Mouse (Mus musculus) spleen, postnatal 10 days (tissue): ENCODE data around the gene Ldb3.

Experiments
- DNase-seq, 2 experiments: peaks; one replicate each; pipeline ENCODE4 v3.0.0; 2021 to 2022; ENCODE audit warnings: low spot score in 2 of 2

The Ldb3 gene

GRCm38 (mm10) chr14:34511901-34512300 is 76.6 kb downstream of the Ldb3 start:
- no peak for DNase-seq

- no peak for DNase-seq
Measured at GRCm38 (mm10) chr14:34508842-34509439, 79.5 kb downstream of the Ldb3 start.

DNA sequence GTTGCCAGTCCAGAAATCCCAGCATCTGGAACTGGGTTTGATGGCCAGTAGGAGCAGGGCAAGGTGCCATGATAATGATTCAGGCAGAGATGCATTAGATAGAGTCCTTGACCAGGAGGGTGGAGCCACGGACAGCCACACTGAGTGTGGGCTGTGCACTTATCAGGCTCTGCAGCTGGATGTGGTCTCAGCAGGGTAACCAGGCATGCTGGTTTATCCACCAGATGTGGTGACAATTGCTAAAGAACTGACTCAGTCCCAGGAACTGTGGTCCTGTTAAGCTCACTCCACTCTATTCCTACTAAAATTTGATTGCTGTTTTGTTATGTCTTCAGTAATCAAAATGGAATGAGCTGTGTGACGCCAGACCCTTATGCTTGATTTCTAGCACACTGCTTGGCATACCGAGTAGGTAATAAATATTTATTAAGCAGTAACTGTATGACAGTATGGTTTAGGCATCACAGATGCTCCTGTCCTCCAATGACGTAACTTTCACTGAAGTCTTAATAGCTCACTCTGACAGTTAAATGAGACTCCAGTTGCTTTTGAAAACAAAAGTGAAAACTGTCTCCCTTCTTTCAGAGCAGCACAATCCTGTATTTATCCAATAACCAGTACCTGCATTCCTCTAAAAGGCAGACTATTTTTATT is 80.2 kb downstream of the Ldb3 start:
- no peak for DNase-seq

GRCm38 (mm10) chr14:34505309-34505708 is 83.2 kb downstream of the Ldb3 start:
- DNase-seq: no peak

GRCm38 (mm10) chr14:34504377-34504776 is 84.1 kb downstream of the Ldb3 start:
- no peak for DNase-seq

GRCm38 (mm10) chr14:34503759-34504158 is 84.7 kb downstream of the Ldb3 start:
- no peak for DNase-seq

- no peak for DNase-seq
Measured at GRCm38 (mm10) chr14:34503325-34503647, 85.2 kb downstream of the Ldb3 start, which contains the start of gene Bmpr1a. Gene Bmpr1a (minus strand): TSS chr14:34503341.

- DNase-seq: peak; percentile 29 to 57
Measured at GRCm38 (mm10) chr14:34502475-34503324, 85.8 kb downstream of the Ldb3 start.

- DNase-seq: peak; percentile 15 to 30
Measured at GRCm38 (mm10) chr14:34501804-34502474, 86.5 kb downstream of the Ldb3 start.

- no peak for DNase-seq
Measured at GRCm38 (mm10) chr14:34501447-34501803, 87.1 kb downstream of the Ldb3 start.

DNA sequence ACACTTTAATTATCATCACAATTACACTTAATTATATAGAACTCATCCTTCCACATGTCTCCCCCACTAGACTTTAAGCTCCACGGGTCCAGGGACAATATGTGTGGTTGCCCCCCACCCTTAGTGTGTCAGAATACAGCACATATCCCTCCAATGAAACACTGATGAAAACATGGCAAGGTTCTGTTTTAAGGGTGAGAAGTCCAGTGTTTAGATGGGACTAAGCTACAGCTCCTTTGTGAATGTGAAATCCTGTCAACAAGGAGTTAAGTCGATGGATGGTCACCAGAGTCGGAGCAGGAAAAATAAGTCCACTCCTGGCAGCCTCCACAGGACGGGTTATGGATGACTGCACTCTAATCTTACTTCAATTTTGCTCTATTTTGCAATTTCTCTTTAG is 88.2 kb downstream of the Ldb3 start:
- DNase-seq: no peak

- DNase-seq: no peak
Measured at GRCm38 (mm10) chr14:34499664-34500063, 88.8 kb downstream of the Ldb3 start.

DNA sequence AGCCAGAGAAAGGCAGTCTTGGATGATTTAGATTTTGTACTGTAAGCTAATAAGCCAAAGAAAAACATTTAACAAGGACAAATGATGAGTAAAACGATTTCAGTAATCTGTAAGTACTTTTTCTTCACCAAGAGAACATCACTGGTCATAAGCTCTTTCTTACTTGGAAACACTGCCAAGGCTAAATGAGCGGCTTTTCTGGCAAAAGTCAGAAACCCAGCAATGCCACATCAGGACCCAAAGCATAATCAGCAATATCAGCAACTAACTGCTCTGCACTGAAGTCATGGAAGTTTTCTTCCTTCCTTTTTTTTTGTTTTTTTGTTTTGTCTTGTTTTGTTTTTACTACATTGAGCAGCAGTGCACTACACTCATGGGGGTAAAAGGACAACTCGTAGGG is 91.1 kb downstream of the Ldb3 start:
- no peak for DNase-seq

DNA sequence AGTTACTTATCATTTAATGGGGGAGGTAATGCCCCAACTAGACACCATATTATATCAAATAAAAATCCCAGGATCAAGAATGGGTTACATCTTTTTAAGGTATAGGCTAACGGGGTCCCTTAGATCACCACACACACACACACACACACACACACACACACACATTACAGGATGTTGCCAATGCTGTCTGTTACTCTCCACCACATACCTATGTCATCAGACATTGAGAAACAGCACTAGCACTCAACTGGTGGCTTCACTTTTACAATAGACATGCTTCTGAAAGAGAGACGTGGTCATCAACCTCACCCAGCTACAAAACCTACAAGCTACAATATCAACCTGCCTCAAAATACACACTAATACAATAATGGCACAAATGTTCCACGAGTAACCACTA is 94.8 kb downstream of the Ldb3 start:
- DNase-seq: no peak

DNA sequence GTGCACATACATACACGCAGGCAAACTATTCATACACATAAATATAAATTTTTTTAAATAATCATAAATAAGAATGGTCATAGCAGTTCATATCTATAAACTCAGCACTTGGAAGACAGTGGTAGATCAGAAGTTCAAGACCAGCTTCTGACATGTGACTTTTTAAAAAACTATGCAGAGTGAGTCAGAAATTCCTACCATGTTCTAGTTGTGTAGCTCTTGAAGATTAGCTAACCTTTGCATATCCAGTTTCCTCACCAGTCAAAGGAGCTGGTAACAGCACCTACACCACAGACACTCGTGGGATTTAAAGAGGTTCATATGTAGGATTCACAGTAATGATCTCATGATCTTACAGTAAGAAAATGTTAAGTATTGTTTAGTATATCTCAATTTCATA is 95.8 kb downstream of the Ldb3 start:
- no peak for DNase-seq

DNA sequence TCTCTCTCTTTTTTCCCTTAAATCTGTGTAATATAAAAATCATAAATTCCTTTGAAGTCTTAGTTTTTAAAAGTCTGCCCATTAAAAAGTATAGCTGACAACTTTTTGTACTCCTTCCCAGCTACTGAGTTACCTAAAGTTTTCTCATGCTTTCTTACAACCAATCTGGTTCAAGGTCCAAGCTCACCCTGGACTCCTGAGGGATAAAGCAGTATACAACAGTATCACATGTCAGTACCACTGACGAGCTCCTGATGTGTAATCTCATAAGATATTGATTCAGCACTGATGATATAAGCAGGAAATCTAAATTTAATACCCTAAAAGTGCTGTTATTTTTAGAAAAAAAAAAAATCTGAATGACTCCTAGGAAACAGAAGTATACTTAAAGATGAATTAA is 97.5 kb downstream of the Ldb3 start:
- no peak for DNase-seq

DNA sequence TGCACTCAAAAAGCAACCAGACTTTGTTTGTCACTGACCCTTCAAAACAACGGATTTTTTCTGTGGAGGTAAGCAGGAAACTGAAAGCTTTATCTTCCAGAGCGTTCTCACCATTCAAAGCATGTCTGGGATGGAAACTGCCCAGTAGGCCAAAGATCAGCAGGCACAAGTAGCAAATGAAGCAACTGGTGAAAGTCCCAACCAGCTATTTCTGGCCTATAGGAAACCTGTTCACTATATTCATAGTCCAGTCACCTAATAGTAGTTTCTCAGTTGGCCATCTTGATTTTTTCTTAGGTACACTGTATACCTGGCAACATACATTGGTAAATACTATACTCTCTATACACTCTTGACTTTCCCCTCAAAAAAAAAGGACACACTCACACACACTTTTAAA is 98.6 kb downstream of the Ldb3 start:
- no peak for DNase-seq

DNA sequence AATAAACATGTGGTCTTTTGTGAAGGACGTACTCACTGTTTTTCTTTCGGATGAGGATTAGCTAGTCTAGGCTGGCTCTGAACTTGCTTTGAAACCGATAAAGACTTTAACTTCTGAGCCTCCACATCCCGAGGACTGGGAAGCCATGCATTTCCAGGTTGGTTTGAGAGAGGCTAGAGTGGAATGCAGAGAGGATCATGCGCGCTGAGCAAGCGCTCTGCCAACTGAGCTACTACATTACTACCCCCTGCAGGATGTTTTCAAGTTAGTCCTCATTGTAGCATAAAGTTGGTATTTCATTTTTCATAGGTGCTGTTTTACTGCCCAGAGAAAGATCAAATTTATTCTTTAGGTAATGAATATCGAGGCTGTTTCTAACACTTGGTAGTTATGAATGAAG is 102.3 kb downstream of the Ldb3 start:
- DNase-seq: no peak

DNA sequence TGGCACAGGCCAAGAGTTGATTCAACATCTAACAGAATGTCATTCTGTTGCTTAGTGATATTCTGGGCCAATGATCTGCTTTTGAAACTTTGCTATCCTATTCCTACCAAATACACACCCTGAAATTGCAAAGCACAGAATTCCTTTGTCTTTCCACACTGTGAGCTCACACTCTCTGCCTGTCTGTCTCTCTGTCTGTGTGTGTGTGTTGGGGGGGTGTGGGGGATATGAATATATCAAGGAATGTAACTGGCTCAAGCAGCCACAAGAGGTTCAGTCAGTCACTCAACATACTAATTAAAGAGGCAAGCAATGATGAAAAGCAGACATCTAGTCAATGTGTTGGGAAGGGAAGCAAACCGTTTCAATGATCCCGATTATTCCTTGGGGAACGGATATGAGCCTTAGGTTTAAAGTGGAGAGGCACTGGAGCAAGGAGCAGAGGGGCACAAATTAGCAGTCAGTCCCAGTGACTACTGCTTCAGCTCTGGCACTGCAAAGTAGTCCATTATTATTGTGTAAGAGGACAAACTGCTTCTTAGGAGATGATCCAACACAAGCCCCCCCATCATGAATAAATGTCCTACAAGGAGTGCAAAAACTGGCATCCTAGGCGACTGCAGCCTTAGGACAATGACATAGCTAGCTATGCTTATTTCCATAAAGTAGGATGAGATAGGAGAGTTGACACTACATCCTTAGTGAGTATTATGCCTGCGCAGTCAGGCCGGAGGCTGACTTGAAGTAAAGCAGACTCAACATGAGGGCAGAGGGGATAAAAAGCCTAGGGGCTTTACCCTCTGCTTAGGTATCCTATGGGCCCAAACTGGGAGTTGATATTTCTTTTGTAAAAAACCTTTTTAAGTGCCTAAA is 104.8 kb downstream of the Ldb3 start:
- no peak for DNase-seq
